Mouse (Mus musculus): ENCODE measurements at regions not wholly inside any gene's neighbourhood (a gene's known extent, or its start where the extent isn't known, plus 50 kb on each side); places are given as distances from the start of the nearest gene placed in this dataset.

- Histone ChIP-seq H3K27me3 (replicated peaks) (no peaks in the 10 kb centered on the region), H3K4me3 (replicated peaks) (no peak overlapping the region), H3K36me3 (no peaks in the 10 kb centered on the region), H3K9me3 (replicated peaks) (no peaks in the 10 kb centered on the region), H3K9ac (replicated peaks) (no peak overlapping the region), H3K4me1 (no peaks in the 10 kb centered on the region), H3K27ac (replicated peaks) (no peak overlapping the region), H3K4me2 (no peak overlapping the region)
- 52% methylated on average over 9 of the region's 9 CpGs for WGBS
- no peak for ATAC-seq (ENCODE audit: low FRiP score)
Observed at GRCm38 (mm10) chr9:14158096-14158837, 116.6 kb upstream of the Sesn3 start.

- no peak overlapping the region for H3K4me3 ChIP-seq (replicated peaks)
- no peak for ATAC-seq (ENCODE audit: low FRiP score)
- H3K27me3 ChIP-seq (replicated peaks), result no peaks in the 10 kb centered on the region
- H3K36me3 ChIP-seq, result no peaks in the 10 kb centered on the region
- no peak overlapping the region for H3K4me2 ChIP-seq
- H3K9me3 ChIP-seq (replicated peaks), result no peaks in the 10 kb centered on the region
- H3K4me1 ChIP-seq, result no peaks in the 10 kb centered on the region
- H3K9ac ChIP-seq (replicated peaks), result no peak overlapping the region
- no peak overlapping the region for H3K27ac ChIP-seq (replicated peaks)
- WGBS, result 98% methylated on average over 1 of the region's 1 CpGs
Observed at GRCm38 (mm10) chr9:14160207-14160606, 114.7 kb upstream of the Sesn3 start.

- Histone ChIP-seq H3K9me3 (replicated peaks) (no peaks in the 10 kb centered on the region), H3K27ac (replicated peaks) (no peak overlapping the region), H3K4me1 (peaks cover 45% of the 10 kb centered on the region), H3K4me3 (replicated peaks) (no peak overlapping the region), H3K4me2 (no peak overlapping the region), H3K36me3 (no peaks in the 10 kb centered on the region), H3K27me3 (replicated peaks) (no peaks in the 10 kb centered on the region), H3K9ac (replicated peaks) (no peak overlapping the region)
- no peak for ATAC-seq (ENCODE audit: low FRiP score)
- 87% methylated on average over 2 of the region's 2 CpGs for WGBS
Observed at GRCm38 (mm10) chr9:14171589-14172240, 103.2 kb upstream of the Sesn3 start.

- ATAC-seq (ENCODE audit: low FRiP score), result peak; percentile 90
- peaks cover 46% of the 10 kb centered on the region for H3K4me1 ChIP-seq
- H3K9me3 ChIP-seq (replicated peaks), result no peaks in the 10 kb centered on the region
Observed at GRCm38 (mm10) chr9:14173631-14174323, 101.1 kb upstream of the Sesn3 start.

GRCm38 (mm10) chr9:14174324-14175040 lies 100.4 kb upstream of the Sesn3 start:
- peak; percentile 70 for ATAC-seq (ENCODE audit: low FRiP score)
- H3K9ac ChIP-seq (replicated peaks), result no peak overlapping the region
- H3K27me3 ChIP-seq (replicated peaks), result no peaks in the 10 kb centered on the region
- no peaks in the 10 kb centered on the region for H3K36me3 ChIP-seq
- H3K4me3 ChIP-seq (replicated peaks), result no peak overlapping the region
- H3K27ac ChIP-seq (replicated peaks), result peak overlapping the region; percentile 81
- H3K4me2 ChIP-seq, result peak overlapping the region; percentile 15; the same call in 1 of the 2 replicates
- peaks cover 46% of the 10 kb centered on the region for H3K4me1 ChIP-seq
- WGBS, result 53% methylated on average over 3 of the region's 3 CpGs
- H3K9me3 ChIP-seq (replicated peaks), result no peaks in the 10 kb centered on the region

More at GRCm38 (mm10) chr9:14173631-14174323, 101.1 kb upstream of the Sesn3 start:
- H3K27ac ChIP-seq (replicated peaks), result peak overlapping the region; percentile 81
- H3K4me2 ChIP-seq, result peak overlapping the region; percentile 30
- H3K9ac ChIP-seq (replicated peaks), result no peak overlapping the region
- H3K4me3 ChIP-seq (replicated peaks), result no peak overlapping the region
- H3K36me3 ChIP-seq, result no peaks in the 10 kb centered on the region
- WGBS, result 13% methylated on average over 11 of the region's 11 CpGs
- no peaks in the 10 kb centered on the region for H3K27me3 ChIP-seq (replicated peaks)

GRCm38 (mm10) chr9:14175041-14175881 lies 99.6 kb upstream of the Sesn3 start:
- H3K36me3 ChIP-seq, result no peaks in the 10 kb centered on the region
- H3K9me3 ChIP-seq (replicated peaks), result no peaks in the 10 kb centered on the region
- H3K27me3 ChIP-seq (replicated peaks), result no peaks in the 10 kb centered on the region
- H3K4me1 ChIP-seq, result peaks cover 49% of the 10 kb centered on the region
- ATAC-seq (ENCODE audit: low FRiP score), result 0 out of 2 replicates have a peak, but pooled peaks have one; percentile 6
- H3K27ac ChIP-seq (replicated peaks), result peak overlapping the region; percentile 81
- H3K9ac ChIP-seq (replicated peaks), result no peak overlapping the region
- no peak overlapping the region for H3K4me3 ChIP-seq (replicated peaks)
- 21% methylated on average over 11 of the region's 11 CpGs for WGBS
- peak overlapping the region; percentile 15; the same call in 1 of the 2 replicates for H3K4me2 ChIP-seq

- no peak for ATAC-seq (ENCODE audit: low FRiP score)
- Histone ChIP-seq H3K4me2 (no peak overlapping the region), H3K36me3 (no peaks in the 10 kb centered on the region), H3K4me3 (replicated peaks) (no peak overlapping the region), H3K9me3 (replicated peaks) (no peaks in the 10 kb centered on the region), H3K27ac (replicated peaks) (no peak overlapping the region), H3K27me3 (replicated peaks) (no peaks in the 10 kb centered on the region), H3K4me1 (peaks cover 23% of the 10 kb centered on the region), H3K9ac (replicated peaks) (no peak overlapping the region)
- WGBS, result 89% methylated on average over 1 of the region's 1 CpGs
Observed at GRCm38 (mm10) chr9:14179777-14180176, 95.1 kb upstream of the Sesn3 start.

GRCm38 (mm10) chr9:14184261-14184660 lies 90.6 kb upstream of the Sesn3 start:
- Histone ChIP-seq H3K4me1 (0 out of 2 replicates have a peak, but pooled peaks cover 3% of the 10 kb centered on the region), H3K27me3 (replicated peaks) (no peaks in the 10 kb centered on the region), H3K36me3 (no peaks in the 10 kb centered on the region), H3K9ac (replicated peaks) (no peak overlapping the region), H3K9me3 (replicated peaks) (no peaks in the 10 kb centered on the region), H3K4me3 (replicated peaks) (no peak overlapping the region), H3K27ac (replicated peaks) (no peak overlapping the region), H3K4me2 (no peak overlapping the region)
- ATAC-seq (ENCODE audit: low FRiP score), result no peak
- 93% methylated on average over 4 of the region's 4 CpGs for WGBS

- Histone ChIP-seq H3K9me3 (replicated peaks) (no peaks in the 10 kb centered on the region), H3K36me3 (no peaks in the 10 kb centered on the region), H3K4me1 (no peaks in the 10 kb centered on the region), H3K4me2 (no peak overlapping the region), H3K27ac (replicated peaks) (no peak overlapping the region), H3K9ac (replicated peaks) (no peak overlapping the region), H3K4me3 (replicated peaks) (no peak overlapping the region), H3K27me3 (replicated peaks) (no peaks in the 10 kb centered on the region)
- WGBS, result 65% methylated on average over 2 of the region's 2 CpGs
- no peak for ATAC-seq (ENCODE audit: low FRiP score)
Observed at GRCm38 (mm10) chr9:14185681-14186080, 89.2 kb upstream of the Sesn3 start.

GRCm38 (mm10) chr9:14187753-14188152 lies 87.1 kb upstream of the Sesn3 start:
- Histone ChIP-seq H3K27me3 (replicated peaks) (no peaks in the 10 kb centered on the region), H3K4me2 (no peak overlapping the region), H3K36me3 (no peaks in the 10 kb centered on the region), H3K4me3 (replicated peaks) (no peak overlapping the region), H3K27ac (replicated peaks) (no peak overlapping the region), H3K4me1 (no peaks in the 10 kb centered on the region), H3K9ac (replicated peaks) (no peak overlapping the region), H3K9me3 (replicated peaks) (no peaks in the 10 kb centered on the region)
- ATAC-seq (ENCODE audit: low FRiP score), result no peak
- WGBS, result 100% methylated on average over 1 of the region's 1 CpGs

- no peak overlapping the region for H3K4me2 ChIP-seq
- whole genome bisulfite sequencing, result 68% methylated on average over 2 of the region's 2 CpGs
- no peaks in the 10 kb centered on the region for H3K9me3 ChIP-seq (replicated peaks)
- H3K36me3 ChIP-seq, result no peaks in the 10 kb centered on the region
- no peaks in the 10 kb centered on the region for H3K27me3 ChIP-seq (replicated peaks)
- ATAC-seq (ENCODE audit: low FRiP score), result no peak
- H3K4me3 ChIP-seq (replicated peaks), result no peak overlapping the region
- no peaks in the 10 kb centered on the region for H3K4me1 ChIP-seq
- H3K9ac ChIP-seq (replicated peaks), result no peak overlapping the region
- H3K27ac ChIP-seq (replicated peaks), result no peak overlapping the region
Observed at GRCm38 (mm10) chr9:14188504-14188903, 86.4 kb upstream of the Sesn3 start.
